Mouse (Mus musculus) brown adipose tissue, adult 24 weeks (tissue): ENCODE results near the gene Nmnat2. TPM values are rescaled to one million over a fixed set of nuclear protein-coding genes. Genes with fewer than 3 reads are reported as not detected.
A peak's percentile ranks its signal among the peaks of the same experiment; 100 is the strongest.

Experiments
- H3K27ac ChIP-seq: fragments of 200-500 bp; replicated peaks from 2 replicates; pipeline ENCODE4 v1.5.1; 2012; ENCODE audit warnings: low read depth, mild to moderate bottlenecking, low read length
- H3K4me1 ChIP-seq: fragments of 200-500 bp; 2 replicates; pipeline ENCODE4 v1.6.1; 2012; ENCODE audit warnings: low read length, mixed read lengths; ENCODE audit not compliant: control insufficient read depth, insufficient read depth, insufficient read length
- H3K4me3 ChIP-seq: fragments of 200-500 bp; 2 replicates; pipeline ENCODE4 v1.5.1; 2012; ENCODE audit warnings: low read depth, mild to moderate bottlenecking, low read length, moderate library complexity; ENCODE audit not compliant: insufficient read depth
- polyA plus RNA-seq: library from polyadenylated mRNA; stranded (reverse); fragments of >200 nt; gene quantifications from 2 replicates; pipeline ENCODE4 v1.2.4, GENCODE M21; 2012; ENCODE audit not compliant: missing spikeins, insufficient read depth, insufficient read length

Gene Nmnat2
- polyA plus RNA-seq, 1 experiment: 1.1 TPM

DNA sequence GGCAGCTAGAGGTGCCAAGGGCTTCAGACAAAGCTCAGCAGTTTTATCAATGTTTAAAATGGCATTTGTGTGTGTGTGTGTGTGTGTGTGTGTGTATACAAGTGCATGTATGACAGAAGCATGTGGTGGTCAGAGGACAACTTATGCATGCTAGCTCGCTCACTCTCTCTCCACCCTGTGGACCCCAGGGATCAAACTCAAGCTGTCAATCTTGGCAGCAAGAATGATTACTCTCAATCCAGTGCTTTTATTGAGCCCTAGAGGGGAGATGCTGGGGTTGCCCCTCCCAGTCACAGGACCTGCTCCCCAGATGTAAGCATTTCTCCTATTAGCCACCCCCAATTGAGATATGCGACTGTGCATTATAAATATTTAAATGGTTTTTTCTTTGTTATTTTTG lies 11.9 kb downstream of the Nmnat2 start:
- no peaks in the 10 kb centered on the region; the same call in 1 of the 2 replicates for H3K4me1 ChIP-seq
- no peak overlapping the region for H3K4me3 ChIP-seq

DNA sequence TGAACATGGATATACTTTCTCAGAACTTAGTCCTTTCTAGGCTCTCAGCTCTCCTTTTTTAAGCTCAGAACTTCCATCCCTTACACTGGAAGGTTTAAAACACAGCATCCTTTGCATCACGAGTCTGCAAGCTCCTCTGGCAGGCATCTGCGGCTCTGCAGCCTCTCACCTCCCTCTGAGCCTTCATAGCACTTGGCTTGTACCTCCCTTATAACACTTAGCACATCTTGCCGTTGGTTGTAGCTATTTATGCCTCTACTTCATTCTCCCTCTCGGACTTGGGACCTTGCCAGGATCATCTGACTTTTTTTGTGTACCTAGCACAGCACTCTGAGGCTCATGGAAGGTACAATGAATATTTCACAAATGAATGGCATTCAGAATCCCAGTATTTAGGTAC lies 14.3 kb downstream of the Nmnat2 start:
- Histone ChIP-seq H3K4me3 (no peak overlapping the region), H3K4me1 (no peaks in the 10 kb centered on the region; the same call in 1 of the 2 replicates), H3K27ac (no peak overlapping the region)

More for the DNA sequence above, 11.9 kb downstream of the Nmnat2 start:
- H3K27ac ChIP-seq: no peak overlapping the region

DNA sequence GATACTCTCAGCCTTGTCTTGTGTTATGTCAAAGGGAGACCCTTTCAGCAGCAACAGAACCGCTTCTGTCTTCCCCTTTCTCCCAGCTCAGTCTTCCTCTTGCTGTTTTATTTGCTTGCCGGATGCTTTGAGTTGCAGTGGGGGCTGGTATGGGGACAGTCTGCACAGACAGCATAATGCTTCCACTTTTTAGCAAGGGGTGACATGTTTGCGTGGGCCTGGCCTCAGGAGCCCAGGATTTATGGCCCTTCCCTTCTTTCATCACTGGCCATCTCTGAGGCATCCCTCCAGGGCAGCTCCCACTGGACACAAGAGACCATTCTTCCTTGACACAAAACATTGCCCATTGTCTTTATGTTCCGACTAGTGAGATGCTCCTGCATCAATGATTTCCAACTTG lies 18.2 kb downstream of the Nmnat2 start:
- Histone ChIP-seq H3K4me1 (no peaks in the 10 kb centered on the region), H3K4me3 (no peak overlapping the region), H3K27ac (no peak overlapping the region)

DNA sequence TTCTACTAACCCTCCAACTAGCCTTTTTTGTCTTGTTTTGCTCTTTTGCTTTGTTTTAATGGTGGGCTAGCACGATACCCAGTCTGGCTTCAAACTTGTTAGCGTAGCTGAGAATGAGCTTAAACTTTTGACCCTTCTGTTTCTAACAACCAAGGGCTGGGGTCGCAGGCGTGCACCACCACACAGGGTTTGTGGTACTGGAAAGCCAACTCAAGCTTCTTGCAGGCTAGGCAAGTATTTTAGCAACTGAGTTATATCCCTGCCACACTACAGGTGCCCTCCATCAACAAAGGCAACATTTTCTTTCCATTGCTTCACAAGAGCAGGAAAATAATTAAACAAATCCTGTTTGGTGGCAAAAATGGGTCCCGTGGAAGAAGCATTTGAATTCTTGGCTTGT lies 18.6 kb downstream of the Nmnat2 start:
- Histone ChIP-seq H3K4me3 (no peak overlapping the region), H3K27ac (no peak overlapping the region), H3K4me1 (no peaks in the 10 kb centered on the region)

DNA sequence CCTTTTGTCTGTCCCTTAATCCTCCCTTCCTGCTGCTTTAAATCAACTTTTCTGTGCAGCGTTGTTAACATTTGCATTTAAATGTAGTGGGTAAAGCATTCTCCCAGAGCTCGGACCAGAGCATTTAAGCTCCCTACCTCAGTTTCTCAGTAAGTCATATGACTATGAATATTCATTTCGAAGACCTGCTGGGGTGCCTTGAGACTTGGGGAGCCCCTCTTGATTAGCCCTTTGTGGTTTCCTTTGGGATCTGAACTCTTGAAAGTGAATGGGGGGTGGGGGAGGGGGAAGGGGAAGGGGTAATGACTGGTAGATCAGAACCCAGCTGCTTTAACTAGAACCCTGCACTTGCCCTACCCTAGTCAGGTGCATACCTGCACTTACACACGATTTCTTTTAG lies 19.1 kb downstream of the Nmnat2 start:
- H3K4me3 ChIP-seq: no peak overlapping the region
- no peak overlapping the region for H3K27ac ChIP-seq
- H3K4me1 ChIP-seq: no peaks in the 10 kb centered on the region

DNA sequence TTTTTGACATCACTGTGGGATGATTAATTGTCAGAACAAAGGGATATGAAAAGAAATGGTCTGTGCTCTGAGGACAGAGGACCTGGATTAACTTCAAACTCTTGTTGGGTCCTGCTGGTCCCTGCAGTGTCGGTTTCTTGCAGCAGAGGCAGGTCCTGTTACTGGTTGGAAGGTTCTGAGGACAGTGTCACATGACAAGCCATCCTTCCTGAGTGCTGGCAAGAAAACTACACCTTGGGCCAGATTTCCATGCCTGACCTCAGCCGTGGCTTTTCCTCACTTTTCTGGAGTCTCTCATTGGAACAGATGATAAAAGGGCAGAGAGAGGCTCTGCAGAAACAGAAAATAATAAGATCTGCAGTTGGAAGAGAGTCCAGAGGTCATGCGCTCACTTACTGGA lies 20.4 kb downstream of the Nmnat2 start:
- no peaks in the 10 kb centered on the region for H3K4me1 ChIP-seq
- no peak overlapping the region for H3K4me3 ChIP-seq
- no peak overlapping the region for H3K27ac ChIP-seq

DNA sequence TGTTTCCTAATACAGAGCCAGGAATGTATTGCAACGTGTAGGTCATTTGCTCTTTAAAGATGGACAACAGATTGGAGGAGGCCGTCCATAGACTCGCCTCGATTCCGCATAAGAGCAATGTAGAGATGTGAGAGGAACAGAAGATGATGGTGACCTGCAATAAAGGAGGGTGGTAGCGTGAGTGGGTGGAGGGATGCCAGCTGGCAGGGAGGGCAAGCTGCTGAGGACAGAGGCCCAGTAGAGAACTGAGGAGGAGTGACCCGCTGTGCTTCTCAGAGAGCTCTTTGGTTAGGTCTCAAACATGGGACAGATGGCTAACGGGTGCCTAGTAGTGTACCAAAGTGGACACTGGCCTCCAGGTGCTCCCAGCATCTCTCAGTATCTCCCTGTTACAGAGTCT lies 23.9 kb downstream of the Nmnat2 start:
- no peak overlapping the region for H3K27ac ChIP-seq
- no peaks in the 10 kb centered on the region for H3K4me1 ChIP-seq
- no peak overlapping the region for H3K4me3 ChIP-seq

DNA sequence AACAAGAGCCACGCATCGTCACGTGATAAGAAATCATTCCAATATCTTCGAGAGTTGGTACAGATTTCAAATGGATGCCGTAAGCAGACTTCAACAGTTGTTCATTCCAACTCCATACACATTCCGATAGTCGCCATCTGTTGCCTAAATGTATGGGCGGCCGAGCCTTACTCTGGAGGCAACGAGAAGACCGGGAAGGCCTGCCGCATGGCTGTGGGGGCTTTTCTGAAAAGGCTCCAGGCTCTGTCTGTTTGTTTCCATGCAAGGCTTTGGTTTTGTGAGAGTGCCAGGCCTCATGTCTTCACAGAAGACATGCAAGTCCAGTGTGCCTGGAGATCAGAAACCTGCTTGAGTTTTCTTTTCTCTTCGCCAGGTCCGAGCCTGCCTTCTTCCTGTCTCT lies 28.6 kb downstream of the Nmnat2 start:
- no peak overlapping the region for H3K4me3 ChIP-seq
- H3K27ac ChIP-seq: no peak overlapping the region
- no peaks in the 10 kb centered on the region for H3K4me1 ChIP-seq

DNA sequence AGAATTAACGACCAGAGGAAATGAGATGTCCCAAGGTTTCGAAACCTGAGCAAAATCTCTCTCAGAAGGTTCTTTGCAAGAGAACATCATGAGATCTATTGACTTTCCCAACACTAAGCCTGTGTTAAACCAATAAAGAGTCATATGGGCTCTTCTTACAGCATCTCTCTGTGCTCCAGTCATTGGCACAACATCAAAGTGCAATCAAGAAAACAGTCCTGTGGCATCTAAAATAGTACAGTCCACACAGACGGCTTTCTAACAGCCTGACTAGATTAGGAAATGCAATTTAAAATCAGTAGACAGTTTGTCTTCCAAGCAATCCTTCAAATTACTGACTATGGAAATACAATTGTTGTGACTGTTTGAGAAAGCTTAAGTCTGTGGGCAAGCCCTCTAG lies 32.2 kb downstream of the Nmnat2 start:
- H3K4me1 ChIP-seq: no peaks in the 10 kb centered on the region

DNA sequence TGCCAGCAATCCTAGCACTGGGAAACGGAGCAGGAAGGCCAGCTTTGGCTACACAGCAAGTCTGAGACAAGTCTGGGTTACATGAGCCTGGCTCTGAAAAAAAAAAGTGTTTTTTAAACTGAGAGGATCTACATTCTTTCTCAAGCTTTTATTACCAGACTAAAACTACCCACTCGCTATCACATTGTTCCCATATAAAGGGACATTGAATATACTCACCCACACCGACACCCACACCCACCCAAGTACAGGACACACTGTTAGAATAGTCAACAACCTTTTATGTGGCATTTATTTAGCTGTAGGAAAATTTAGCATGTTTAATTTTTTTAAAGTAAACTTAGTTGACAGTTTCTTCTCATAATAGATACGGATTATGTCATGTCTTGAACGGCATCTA lies 35.3 kb downstream of the Nmnat2 start:
- Histone ChIP-seq H3K4me3 (no peak overlapping the region), H3K4me1 (no peaks in the 10 kb centered on the region), H3K27ac (no peak overlapping the region)

More for the DNA sequence above, 32.2 kb downstream of the Nmnat2 start:
- H3K4me3 ChIP-seq: no peak overlapping the region
- H3K27ac ChIP-seq: no peak overlapping the region

DNA sequence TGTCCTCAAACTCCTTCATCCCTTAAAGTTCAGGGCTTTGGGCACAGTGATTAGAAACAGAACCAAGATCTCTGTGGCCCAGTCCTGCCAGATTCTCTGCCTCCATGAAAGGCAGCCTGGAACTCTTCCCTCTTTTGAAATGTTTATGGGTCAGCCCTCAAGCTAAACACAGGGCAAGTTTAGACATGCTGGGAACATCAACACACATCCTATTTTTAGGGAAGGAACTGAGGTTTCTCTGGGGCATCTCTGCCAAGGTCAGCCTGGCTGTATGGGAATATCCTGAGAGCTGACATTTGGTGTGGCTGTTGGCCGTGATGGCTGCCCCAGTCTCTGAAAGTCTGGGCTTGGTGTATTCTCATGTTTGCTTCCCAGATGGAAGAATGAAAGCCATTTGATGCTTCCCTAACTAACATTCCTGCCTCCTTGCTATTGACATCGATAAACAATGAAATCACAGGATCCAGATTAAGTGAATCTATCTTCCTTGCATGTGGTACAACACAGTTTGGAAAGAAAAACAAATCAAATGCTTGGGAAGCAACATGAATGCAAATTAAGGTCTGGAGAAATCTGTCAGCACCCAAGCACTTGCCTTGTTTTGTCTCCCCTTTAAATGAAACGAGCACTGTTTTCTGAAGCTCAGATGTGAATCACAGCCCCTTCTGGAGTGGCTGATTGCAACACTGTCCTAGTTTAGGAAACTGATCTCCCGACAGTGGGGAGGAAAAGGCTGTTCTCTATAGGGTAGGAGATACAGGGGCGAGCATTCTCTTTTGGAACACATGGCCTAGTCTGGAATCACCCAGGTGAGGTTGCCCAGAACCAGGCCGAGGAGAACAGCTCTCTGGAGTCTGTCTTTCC lies 37.7 kb downstream of the Nmnat2 start:
- H3K27ac ChIP-seq: no peak overlapping the region

DNA sequence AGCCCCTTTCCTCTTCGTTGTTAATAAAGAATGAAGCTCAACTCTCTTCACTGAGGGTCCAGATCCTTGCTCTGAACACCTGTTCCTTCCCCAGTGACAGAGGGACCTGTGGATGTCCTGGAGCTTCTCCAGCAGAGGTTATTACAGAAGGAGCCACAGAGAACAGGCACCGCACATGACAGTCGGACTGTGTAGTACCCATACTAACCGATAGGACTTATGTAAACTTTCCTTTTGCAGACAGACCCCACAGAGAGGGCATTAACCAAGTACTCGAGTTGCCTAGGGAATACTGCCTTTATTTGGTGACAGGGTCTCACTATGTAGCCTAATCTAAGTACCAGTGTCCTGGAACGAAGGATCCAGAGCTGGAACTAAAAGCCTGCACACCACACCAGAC lies 39.0 kb downstream of the Nmnat2 start:
- Histone ChIP-seq H3K4me3 (no peak overlapping the region), H3K4me1 (peaks cover 5% of the 10 kb centered on the region; the same call in 1 of the 2 replicates), H3K27ac (no peak overlapping the region)

More for the DNA sequence above, 37.7 kb downstream of the Nmnat2 start:
- H3K4me3 ChIP-seq: no peak overlapping the region
- H3K4me1 ChIP-seq: no peaks in the 10 kb centered on the region

DNA sequence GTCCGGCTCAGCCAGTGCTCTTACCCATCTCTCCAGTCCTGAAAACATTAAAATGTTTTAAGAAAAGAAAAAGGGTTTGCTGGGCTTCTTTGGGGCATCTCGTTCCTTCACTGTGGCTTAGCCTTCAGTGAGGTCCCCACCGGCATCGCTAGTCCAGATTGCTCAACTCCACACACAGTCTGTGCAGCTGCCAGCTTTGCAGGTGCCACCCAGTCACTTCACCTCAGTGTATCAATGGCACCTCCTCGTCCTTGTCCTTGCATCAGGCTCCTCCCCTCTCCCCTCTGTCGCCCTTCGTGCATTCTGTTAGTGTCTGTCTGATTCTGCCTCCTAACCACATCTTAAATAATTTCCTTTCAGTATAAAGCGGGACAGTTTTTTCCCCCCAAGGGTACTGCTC lies 45.2 kb downstream of the Nmnat2 start:
- Histone ChIP-seq H3K4me3 (no peak overlapping the region), H3K4me1 (peaks cover 11% of the 10 kb centered on the region), H3K27ac (no peak overlapping the region)

DNA sequence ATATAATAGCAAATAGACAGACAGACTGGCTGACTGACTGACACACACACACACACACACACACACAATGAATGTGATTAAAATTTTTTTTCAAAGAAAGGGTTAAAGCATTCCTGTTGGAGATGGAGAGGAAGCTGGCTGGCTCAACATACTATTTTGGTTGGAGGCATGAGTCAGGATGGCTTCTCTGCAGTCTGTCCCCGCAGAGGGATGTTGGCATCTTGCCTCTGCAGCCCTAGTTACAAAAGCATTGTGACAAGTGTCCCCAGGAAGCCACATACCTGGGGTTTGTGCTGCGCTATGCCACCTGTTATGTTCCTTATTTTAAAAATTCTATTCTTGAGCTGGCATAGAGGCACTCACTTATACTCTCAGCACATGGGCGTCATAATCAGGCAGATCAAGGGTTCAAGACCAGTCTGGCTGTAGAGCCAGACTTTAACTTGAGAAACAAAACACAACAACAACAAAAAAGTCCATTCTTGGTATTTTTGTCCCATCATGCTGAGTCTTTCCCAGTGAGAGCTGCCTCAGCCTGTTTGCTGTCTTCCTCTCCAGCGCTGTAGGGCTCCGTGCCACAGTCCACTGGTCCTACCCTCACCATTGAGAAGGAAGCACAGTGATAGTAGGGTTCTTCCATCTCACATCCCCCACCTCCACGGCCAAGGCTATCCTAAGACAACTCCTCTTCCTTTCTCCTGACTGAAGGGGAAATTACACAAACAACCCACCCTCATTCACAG lies 45.9 kb downstream of the Nmnat2 start:
- Histone ChIP-seq H3K27ac (no peak overlapping the region), H3K4me1 (peaks cover 11% of the 10 kb centered on the region), H3K4me3 (no peak overlapping the region)

DNA sequence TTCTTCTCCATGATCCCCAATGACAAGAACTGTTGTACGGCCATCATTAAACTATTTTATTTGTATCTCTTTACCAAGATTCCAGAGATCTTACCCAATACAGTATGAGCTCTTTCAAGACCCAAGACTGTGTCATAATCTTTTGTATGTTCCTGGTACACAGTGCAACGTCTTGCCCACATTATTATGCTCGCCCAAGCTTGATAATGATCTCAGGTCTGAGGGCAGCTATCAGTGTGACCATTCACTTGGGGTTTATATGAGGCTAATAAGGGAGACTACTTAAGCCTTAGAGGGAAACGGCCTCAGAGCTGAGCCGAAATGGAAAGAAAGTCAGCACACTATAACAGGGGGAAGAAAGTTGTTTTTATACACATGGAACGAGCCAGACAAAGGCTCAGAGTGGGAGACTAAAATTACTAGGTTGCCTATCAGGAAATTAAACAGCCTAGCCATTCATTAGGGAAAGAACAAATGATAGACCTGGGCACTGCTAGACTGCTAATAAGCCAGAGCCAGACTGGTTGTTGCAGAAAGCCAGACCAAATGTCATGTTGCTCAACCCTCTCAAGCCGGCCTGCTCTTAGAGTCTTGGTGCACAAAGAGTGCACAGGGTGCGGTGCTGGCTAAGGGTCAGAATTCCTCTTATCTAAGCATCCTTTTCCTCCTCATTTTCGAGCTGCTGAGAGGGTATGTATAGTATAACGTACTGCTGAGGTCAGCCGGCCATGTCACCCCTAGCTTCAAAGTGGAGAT lies 47.7 kb downstream of the Nmnat2 start:
- H3K4me1 ChIP-seq: peaks cover 11% of the 10 kb centered on the region
- H3K4me3 ChIP-seq: no peak overlapping the region
- peak overlapping the region; percentile 59 for H3K27ac ChIP-seq
